Mouse (Mus musculus): ENCODE data around the gene Ywhag.

- TF ChIP-seq POLR2A (IDR thresholded peaks at IDR 0.05; ENCODE audit: low read depth, low read length), result no peak
- TF ChIP-seq CTCF (conservative IDR thresholded peaks at IDR 0.05; ENCODE audit: insufficient read depth, insufficient read length, low read depth, low read length), result no peak
Observed at GRCm38 (mm10) chr5:135918059-135918437, 16.4 kb downstream of the Ywhag start.
